Mouse (Mus musculus): ENCODE results near the gene Gipr. TPM values are rescaled to one million over a fixed set of nuclear protein-coding genes. Genes with fewer than 3 reads are reported as not detected.
A peak's percentile ranks its signal among the peaks of the same experiment; 100 is the strongest.

Gene Gipr
- total RNA-seq, 2 experiments from 2014 or later, result 1.8 to 1.9 TPM

- intact Hi-C loops (cut with DNase I), result no loop called here
- peak; percentile 59 to 65 for DNase-seq (ENCODE audit: extremely low spot score in 1 of 2, low spot score in 2 of 2)
- peak; percentile 17 for TF ChIP-seq CTCF (IDR thresholded peaks at IDR 0.05)
- no peak within 1 kb of the TSS for H3K27ac ChIP-seq
- H3K4me3 ChIP-seq, result peak within 1 kb of the TSS; percentile 34
Observed at GRCm38 (mm10) chr7:19118028-19118771, 47.7 kb downstream of the Gipr start, which contains the start of gene Gm4969. Gene Gm4969, minus strand, starts transcription at chr7:19118368.

GRCm38 (mm10) chr7:19109565-19109964, 56.4 kb downstream of the Gipr start:
- TF ChIP-seq CTCF (IDR thresholded peaks at IDR 0.05), result no peak
- no peak for DNase-seq (ENCODE audit: extremely low spot score in 1 of 2, low spot score in 2 of 2)
- intact Hi-C loops (cut with DNase I), result no loop called here
- Histone ChIP-seq H3K4me3 (no peak overlapping the region), H3K27ac (no peak overlapping the region)

DNA sequence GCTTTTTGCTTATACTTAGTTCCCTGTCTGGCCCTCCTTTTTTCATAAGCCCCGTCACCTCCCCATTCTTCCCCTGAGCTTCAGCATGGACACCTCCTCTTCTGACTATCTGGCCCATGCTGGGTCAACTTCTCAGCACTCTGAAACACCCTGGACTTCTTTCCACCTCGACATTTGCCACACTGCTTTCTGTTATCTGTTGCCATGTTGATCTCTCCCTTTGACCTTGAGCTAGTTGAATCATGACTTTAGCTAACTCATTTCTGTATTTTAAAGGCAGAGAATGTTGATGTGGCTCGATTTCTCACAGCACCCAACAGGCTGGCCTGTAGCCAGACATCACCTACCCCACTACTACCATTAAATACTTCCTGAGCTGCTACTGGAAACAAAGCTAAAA, 58.5 kb downstream of the Gipr start:
- no peak for TF ChIP-seq CTCF (IDR thresholded peaks at IDR 0.05)
- Histone ChIP-seq H3K27ac (no peak overlapping the region), H3K4me3 (no peak overlapping the region)
- DNase-seq (ENCODE audit: extremely low spot score in 1 of 2, low spot score in 2 of 2), result no peak
- intact Hi-C loops (cut with DNase I), result no loop called here

Small RNAs within 50 kb of the gene (microRNA-seq; reads per million reads assigned to microRNA genes)
- 12,883 to 14,318 reads per million in 2 experiments for gene Mir330

Other genes starting within 250 kb of the Gipr start
- gene Nova2, start 240.2 kb downstream of the Gipr start, total RNA-seq (2021), result 10 to 100 TPM; 79.9 to 86.4 TPM
- gene Nanos2, start 178.7 kb downstream of the Gipr start, total RNA-seq (2021), result under 1 TPM; 0.51 to 0.86 TPM
- gene Mypop, start 174.9 kb downstream of the Gipr start, total RNA-seq (2021), result 10 to 100 TPM; 50.6 to 61.2 TPM
- gene Irf2bp1, start 162.1 kb downstream of the Gipr start, total RNA-seq (2021), result 10 to 100 TPM; 47.7 to 49.2 TPM
- not detected for gene Foxa3, start 142.6 kb downstream of the Gipr start, total RNA-seq (2021)
- gene Sympk, start 141.8 kb downstream of the Gipr start, total RNA-seq (2021), result 100 to 1,000 TPM; 126 to 133 TPM
- gene Rsph6a, start 111.4 kb downstream of the Gipr start, total RNA-seq (2021), result under 1 TPM; 0.27 to 0.30 TPM
- 100 to 1,000 TPM; 141 to 143 TPM for gene Dmwd, start 89.9 kb downstream of the Gipr start, total RNA-seq (2021)
- 10 to 100 TPM; 35.2 to 50.4 TPM for gene Dmpk, start 82.3 kb downstream of the Gipr start, total RNA-seq (2021)
- gene Six5, start 71.5 kb downstream of the Gipr start, total RNA-seq (2021), result 1 to 10 TPM; 1.9 to 2.0 TPM
- under 1 TPM; 0.21 to 0.27 TPM for gene Gm4969, start 47.8 kb downstream of the Gipr start, total RNA-seq (2021)
- 10 to 100 TPM; 13.4 to 14.3 TPM for gene Fbxo46, start 46.3 kb downstream of the Gipr start, total RNA-seq (2021)
- 10 to 100 TPM; 14.8 to 16.3 TPM for gene Qpctl, start 16.8 kb downstream of the Gipr start, total RNA-seq (2021)
- gene Snrpd2, start 16.4 kb downstream of the Gipr start, total RNA-seq (2021), result 10 to 100 TPM; 69.8 to 73.3 TPM
- gene Eml2, start 10.3 kb upstream of the Gipr start, total RNA-seq (2021), result 100 to 1,000 TPM; 131 to 138 TPM
- 1 to 10 TPM; 2.4 to 3.8 TPM for gene Gpr4, start 46.4 kb upstream of the Gipr start, total RNA-seq (2021)
- 10 to 100 TPM; 42.7 to 46.8 TPM for gene Opa3, start 62.2 kb upstream of the Gipr start, total RNA-seq (2021)
- 10 to 100 TPM; 13.2 to 14.6 TPM for gene Vasp, start 105.7 kb upstream of the Gipr start, total RNA-seq (2021)
- not detected for gene Ppm1n, start 113.9 kb upstream of the Gipr start, total RNA-seq (2021)
- gene Rtn2, start 116.5 kb upstream of the Gipr start, total RNA-seq (2021), result 100 to 1,000 TPM; 110 to 122 TPM
- gene Fosb, start 143.9 kb upstream of the Gipr start, total RNA-seq (2021), result 10 to 100 TPM; 27.0 to 59.5 TPM
- 10 to 100 TPM; 48.9 to 51.8 TPM for gene Ercc1, start 178.7 kb upstream of the Gipr start, total RNA-seq (2021)
- gene Cd3eap, start 193.4 kb upstream of the Gipr start, total RNA-seq (2021), result 10 to 100 TPM; 17.0 to 17.8 TPM
- gene Ppp1r13l, start 193.6 kb upstream of the Gipr start, total RNA-seq (2021), result 1 to 10 TPM; 7.7 to 7.8 TPM
- gene Ercc2, start 215.9 kb upstream of the Gipr start, total RNA-seq (2021), result 10 to 100 TPM; 37.2 TPM
- 1 to 10 TPM; 2.4 to 4.1 TPM for gene Klc3, start 238.0 kb upstream of the Gipr start, total RNA-seq (2021)
- gene Ckm, start 238.6 kb upstream of the Gipr start, total RNA-seq (2021), result not detected

All from left cerebral cortex, adult 2 months (tissue).